ENCODE assay signal across 16 mouse cellular contexts in genomic region chr19:32717590-32717989, GRCm38 (mm10). TPM values are rescaled to one million over a fixed set of nuclear protein-coding genes. Genes with fewer than 3 reads are reported as not detected.
DNase-seq lines count a peak whose midpoint lies in the region; ATAC-seq and TF ChIP-seq lines count a peak whose summit lies in the region.
"Had no signal": no experiment of that assay in that cellular context is flagged by ENCODE, and none has a peak within 500 bp of the region (broad histone marks: within the 10 kb centered on the region; RNA-seq: fewer than 3 reads in every experiment).

No protein-coding gene starts in this region.

- no peak overlapping the region for H3K27ac ChIP-seq in heart, adult 2 months
- H3K27ac ChIP-seq in midbrain, embryonic 11.5 days (ENCODE audit: low read depth, low read length): no peak overlapping the region
- no peak overlapping the region for H3K27ac ChIP-seq in midbrain, embryonic 16.5 days (ENCODE audit: low read length)
- H3K27ac ChIP-seq: forebrain, embryonic 10.5 days; heart, embryonic 15.5 days; hindbrain, embryonic 15.5 days; midbrain, embryonic 15.5 days; neural tube, embryonic 15.5 days had no signal

- no peak for DNase-seq in heart, adult 2 months
- no peak for DNase-seq in heart, postnatal 25 days (ENCODE audit: low spot score)
- DNase-seq in midbrain, embryonic 11.5 days (ENCODE audit: low spot score, missing footprints): peak; percentile 84
- peak; percentile 28 for DNase-seq in MEL-GATA-1-ER (ENCODE audit: extremely low read depth, low read depth)
- DNase-seq in retina, postnatal 1 day: peak; percentile 38
- no peak for DNase-seq in natural killer cell, adult 2 months (ENCODE audit: low spot score in 2 of 2)
- DNase-seq: gastrocnemius, postnatal 10 days; right cerebral cortex, postnatal 14 days; thymus, postnatal 25 days had no signal

- no peak for TF ChIP-seq EP300 in heart, adult 2 months (IDR thresholded peaks at IDR 0.05; ENCODE audit: insufficient read depth, low read depth, low read length)

- no peaks in the 10 kb centered on the region for H3K4me1 ChIP-seq in heart, adult 2 months (ENCODE audit: control insufficient read depth, insufficient read depth, low read length)
- 0 out of 2 replicates have a peak, but pooled peaks cover 2% of the 10 kb centered on the region for H3K4me1 ChIP-seq in midbrain, embryonic 11.5 days (ENCODE audit: control insufficient read depth, insufficient read depth, low read length)
- H3K4me1 ChIP-seq in midbrain, embryonic 16.5 days (ENCODE audit: control insufficient read depth, insufficient read depth, low read length): no peaks in the 10 kb centered on the region; the same call in 1 of the 2 replicates

- intact Hi-C loops in heart, adult 2 months (cut with DNase I): no loop called here
- intact Hi-C loops in heart, postnatal 25 days (cut with DNase I): no loop called here

- no peak for TF ChIP-seq POLR2A in heart, adult 2 months (IDR thresholded peaks at IDR 0.05; ENCODE audit: insufficient read depth, low read depth, low read length)

- WGBS in heart, adult 2 months: 47% methylated on average over 3 of the region's 3 CpGs
- WGBS in midbrain, embryonic 11.5 days: 75% methylated on average over 3 of the region's 3 CpGs
- 69% methylated on average over 3 of the region's 3 CpGs for WGBS in midbrain, embryonic 16.5 days

- peak; percentile 32 for TF ChIP-seq CTCF in heart, adult 2 months (IDR thresholded peaks at IDR 0.05)

- no peaks in the 10 kb centered on the region for H3K79me2 ChIP-seq in heart, adult 2 months (replicated peaks; ENCODE audit: control insufficient read depth, insufficient read depth, low read length)

- no peak overlapping the region for H3K4me2 ChIP-seq in midbrain, embryonic 11.5 days
- no peak overlapping the region for H3K4me2 ChIP-seq in midbrain, embryonic 16.5 days (ENCODE audit: low read length)
- H3K4me2 ChIP-seq: heart, embryonic 15.5 days; hindbrain, embryonic 15.5 days; midbrain, embryonic 15.5 days; neural tube, embryonic 15.5 days had no signal

- no peak overlapping the region for H3K4me3 ChIP-seq in heart, adult 2 months
- H3K4me3 ChIP-seq in midbrain, embryonic 11.5 days (ENCODE audit: low read depth, low read length): no peak overlapping the region
- no peak overlapping the region for H3K4me3 ChIP-seq in midbrain, embryonic 16.5 days (ENCODE audit: low read depth, low read length)
- H3K4me3 ChIP-seq: forebrain, embryonic 10.5 days; heart, embryonic 15.5 days; hindbrain, embryonic 15.5 days; midbrain, embryonic 15.5 days; neural tube, embryonic 15.5 days had no signal

- no peaks in the 10 kb centered on the region for H3K36me3 ChIP-seq in heart, adult 2 months (ENCODE audit: control insufficient read depth, insufficient read depth, low read length)
- no peaks in the 10 kb centered on the region for H3K36me3 ChIP-seq in midbrain, embryonic 11.5 days (ENCODE audit: control insufficient read depth, insufficient read depth, low read length)
- H3K36me3 ChIP-seq in midbrain, embryonic 16.5 days (ENCODE audit: control insufficient read depth, insufficient read depth, low read length): no peaks in the 10 kb centered on the region
- H3K36me3 ChIP-seq: forebrain, embryonic 10.5 days; heart, embryonic 15.5 days; hindbrain, embryonic 15.5 days; midbrain, embryonic 15.5 days; neural tube, embryonic 15.5 days had no signal

- H3K9me3 ChIP-seq in midbrain, embryonic 11.5 days (ENCODE audit: control insufficient read depth, low read length): no peaks in the 10 kb centered on the region
- H3K9me3 ChIP-seq in midbrain, embryonic 16.5 days (replicated peaks; ENCODE audit: control insufficient read depth, low read length, poor library complexity, severe bottlenecking): 0 out of 2 replicates have a peak, but pooled peaks cover 2% of the 10 kb centered on the region
- H3K9me3 ChIP-seq: forebrain, embryonic 10.5 days; heart, embryonic 15.5 days; hindbrain, embryonic 15.5 days; midbrain, embryonic 15.5 days; neural tube, embryonic 15.5 days had no signal

- H3K9ac ChIP-seq in heart, adult 2 months (ENCODE audit: low read depth, low read length): no peak overlapping the region
- H3K9ac ChIP-seq in midbrain, embryonic 11.5 days (ENCODE audit: low read length): no peak overlapping the region
- no peak overlapping the region for H3K9ac ChIP-seq in midbrain, embryonic 16.5 days (ENCODE audit: low read depth, low read length)
- H3K9ac ChIP-seq: heart, embryonic 15.5 days; hindbrain, embryonic 15.5 days; midbrain, embryonic 15.5 days; neural tube, embryonic 15.5 days had no signal

- no peak for ATAC-seq in midbrain, embryonic 11.5 days (ENCODE audit: low FRiP score)
- no peak for ATAC-seq in midbrain, embryonic 16.5 days
- no peak for ATAC-seq in granulocyte monocyte progenitor cell, adult 5-6 weeks (replicated peaks; ENCODE audit: poor library complexity, severe bottlenecking)
- ATAC-seq: midbrain, embryonic 15.5 days had no signal

- no peaks in the 10 kb centered on the region for H3K27me3 ChIP-seq in heart, adult 2 months (ENCODE audit: control insufficient read depth, insufficient read depth, low read length)
- H3K27me3 ChIP-seq in midbrain, embryonic 11.5 days (ENCODE audit: control insufficient read depth, insufficient read depth, low read length): no peaks in the 10 kb centered on the region
- H3K27me3 ChIP-seq in midbrain, embryonic 16.5 days (ENCODE audit: control insufficient read depth, insufficient read depth, low read depth, low read length): no peaks in the 10 kb centered on the region
- H3K27me3 ChIP-seq: heart, embryonic 15.5 days; hindbrain, embryonic 15.5 days; midbrain, embryonic 15.5 days; neural tube, embryonic 15.5 days had no signal

RNA-seq across cellular contexts. Expression of gene Atad1, which starts 22.0 kb away (rescaled TPM):
- 100 to 1,000 TPM in 1 of 2 experiments, 10 to 100 TPM in 1; 82.1 to 104 TPM for total RNA-seq in heart, adult 2 months (2021)
- 25.2 and 52.9 TPM in 2 replicates for polyA plus RNA-seq in heart, adult 2 months (2012; rRNA removed)
- total RNA-seq in heart, postnatal 25 days (2021): 10 to 100 TPM; 78.6 to 79.4 TPM
- polyA plus RNA-seq in midbrain, embryonic 11.5 days (2014; fragmentation: Nextera tagmentation; extraction: Ambion mirVana): 110 and 114 TPM in 2 replicates
- 116 and 120 TPM in 2 replicates for polyA plus RNA-seq in midbrain, embryonic 16.5 days (2015; fragmentation: Nextera tagmentation; extraction: Ambion mirVana)
- total RNA-seq in granulocyte monocyte progenitor cell, adult 5-6 weeks (2014; fragmentation: Nextera tagmentation): 59.5 and 62.9 TPM in 2 replicates
- 77.7 and 82.9 TPM in 2 replicates for total RNA-seq in granulocyte monocyte progenitor cell, adult 5-6 weeks (2017)

RNA-seq across cellular contexts. Expression of gene Pten, which starts 39.7 kb away (rescaled TPM):
- 10 to 100 TPM; 59.7 to 67.9 TPM for total RNA-seq in heart, adult 2 months (2021)
- 9.6 and 17.5 TPM in 2 replicates for polyA plus RNA-seq in heart, adult 2 months (2012; rRNA removed)
- 10 to 100 TPM; 56.9 to 65.6 TPM for total RNA-seq in heart, postnatal 25 days (2021)
- 9.1 and 9.4 TPM in 2 replicates for polyA plus RNA-seq in midbrain, embryonic 11.5 days (2014; fragmentation: Nextera tagmentation; extraction: Ambion mirVana)
- polyA plus RNA-seq in midbrain, embryonic 16.5 days (2015; fragmentation: Nextera tagmentation; extraction: Ambion mirVana): 12.0 TPM in 2 replicates
- 67.3 and 74.5 TPM in 2 replicates for total RNA-seq in granulocyte monocyte progenitor cell, adult 5-6 weeks (2014; fragmentation: Nextera tagmentation)
- total RNA-seq in granulocyte monocyte progenitor cell, adult 5-6 weeks (2017): 98.5 and 103 TPM in 2 replicates

Comparison
In these comparisons a context has a peak if more than half of its experiments do, and no peak if none do; other contexts are left out.
1. DNase-seq: peak in midbrain, embryonic 11.5 days (single experiment), MEL-GATA-1-ER (single experiment) and retina, postnatal 1 day (single experiment); none in heart, adult 2 months (0 of 2), heart, postnatal 25 days (single experiment) and natural killer cell, adult 2 months (0 of 2).